Mouse (Mus musculus): ENCODE results near the gene Galnt14. TPM values are rescaled to one million over a fixed set of nuclear protein-coding genes. Genes with fewer than 3 reads are reported as not detected.

The Galnt14 gene
- polyA plus RNA-seq, 1 experiment from 2014 or later: 3.9 TPM

GRCm38 (mm10) chr17:73560208-73560784 lies 150.0 kb downstream of the Galnt14 start:
- ATAC-seq (ENCODE audit: insufficient number of reproducible peaks, insufficient read depth, low FRiP score, low TSS enrichment, low read depth): no peak
- WGBS: 85% methylated on average over 5 of the region's 5 CpGs

DNA sequence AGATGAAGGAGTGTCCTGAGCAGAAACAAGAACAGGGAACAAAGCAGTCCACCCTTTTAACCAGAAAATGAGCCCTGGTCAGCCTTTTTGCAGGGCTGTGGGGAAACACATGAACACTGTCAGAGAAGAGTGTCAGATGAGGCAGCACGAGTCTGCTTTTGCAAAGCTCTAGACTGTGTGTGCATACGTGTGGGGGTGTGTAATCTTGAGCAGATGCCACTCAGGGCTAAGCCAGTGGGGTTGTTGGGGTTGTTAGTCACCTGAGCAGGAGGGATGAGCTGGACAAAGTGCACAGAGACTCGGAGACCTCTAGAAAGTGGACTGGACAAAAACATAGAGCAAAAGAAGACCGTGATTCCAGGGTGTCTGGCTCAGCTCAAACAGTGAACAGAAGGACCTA lies 150.8 kb downstream of the Galnt14 start:
- Histone ChIP-seq H3K4me3 (no peak overlapping the region), H3K4me1 (no peaks in the 10 kb centered on the region), H3K27me3 (no peaks in the 10 kb centered on the region), H3K9me3 (no peaks in the 10 kb centered on the region), H3K27ac (no peak overlapping the region), H3K9ac (no peak overlapping the region), H3K4me2 (no peak overlapping the region), H3K36me3 (no peaks in the 10 kb centered on the region)
- WGBS: 68% methylated on average over 4 of the region's 4 CpGs
- ATAC-seq (ENCODE audit: insufficient number of reproducible peaks, insufficient read depth, low FRiP score, low TSS enrichment, low read depth): no peak

More at GRCm38 (mm10) chr17:73560208-73560784, 150.0 kb downstream of the Galnt14 start:
- Histone ChIP-seq H3K9me3 (no peaks in the 10 kb centered on the region), H3K4me2 (no peak overlapping the region), H3K27me3 (no peaks in the 10 kb centered on the region), H3K4me1 (no peaks in the 10 kb centered on the region), H3K36me3 (no peaks in the 10 kb centered on the region), H3K27ac (no peak overlapping the region), H3K4me3 (no peak overlapping the region), H3K9ac (no peak overlapping the region)

GRCm38 (mm10) chr17:73557101-73557500 lies 153.2 kb downstream of the Galnt14 start:
- Histone ChIP-seq H3K4me1 (no peaks in the 10 kb centered on the region), H3K27ac (no peak overlapping the region), H3K9ac (no peak overlapping the region), H3K9me3 (no peaks in the 10 kb centered on the region), H3K36me3 (no peaks in the 10 kb centered on the region), H3K27me3 (no peaks in the 10 kb centered on the region), H3K4me3 (no peak overlapping the region), H3K4me2 (no peak overlapping the region)
- no peak for ATAC-seq (ENCODE audit: insufficient number of reproducible peaks, insufficient read depth, low FRiP score, low TSS enrichment, low read depth)
- 75% methylated on average over 3 of the region's 3 CpGs for WGBS

GRCm38 (mm10) chr17:73556436-73556835 lies 153.8 kb downstream of the Galnt14 start:
- no peak overlapping the region for H3K27ac ChIP-seq
- no peaks in the 10 kb centered on the region for H3K4me1 ChIP-seq
- H3K9ac ChIP-seq: no peak overlapping the region
- no peaks in the 10 kb centered on the region for H3K9me3 ChIP-seq
- H3K4me3 ChIP-seq: no peak overlapping the region
- WGBS: 93% methylated on average over 2 of the region's 2 CpGs
- no peak overlapping the region for H3K4me2 ChIP-seq
- H3K27me3 ChIP-seq: no peaks in the 10 kb centered on the region
- no peak for ATAC-seq (ENCODE audit: insufficient number of reproducible peaks, insufficient read depth, low FRiP score, low TSS enrichment, low read depth)
- H3K36me3 ChIP-seq: no peaks in the 10 kb centered on the region

GRCm38 (mm10) chr17:73554668-73555067 lies 155.6 kb downstream of the Galnt14 start:
- Histone ChIP-seq H3K9ac (no peak overlapping the region), H3K9me3 (no peaks in the 10 kb centered on the region), H3K27ac (no peak overlapping the region), H3K4me3 (no peak overlapping the region), H3K4me1 (no peaks in the 10 kb centered on the region), H3K4me2 (no peak overlapping the region), H3K36me3 (no peaks in the 10 kb centered on the region), H3K27me3 (no peaks in the 10 kb centered on the region)
- no peak for ATAC-seq (ENCODE audit: insufficient number of reproducible peaks, insufficient read depth, low FRiP score, low TSS enrichment, low read depth)
- 83% methylated on average over 4 of the region's 4 CpGs for WGBS

- H3K27me3 ChIP-seq: no peaks in the 10 kb centered on the region
- H3K27ac ChIP-seq: no peak overlapping the region
- no peak for ATAC-seq (ENCODE audit: insufficient number of reproducible peaks, insufficient read depth, low FRiP score, low TSS enrichment, low read depth)
- no peaks in the 10 kb centered on the region for H3K36me3 ChIP-seq
- no peaks in the 10 kb centered on the region for H3K4me1 ChIP-seq
- no peak overlapping the region for H3K4me3 ChIP-seq
- H3K4me2 ChIP-seq: no peak overlapping the region
- H3K9ac ChIP-seq: no peak overlapping the region
- WGBS: 81% methylated on average over 12 of the region's 12 CpGs
- no peaks in the 10 kb centered on the region for H3K9me3 ChIP-seq
These were observed 161.3 kb downstream of the Galnt14 start for GRCm38 (mm10) chr17:73548783-73549566.

- Histone ChIP-seq H3K27me3 (no peaks in the 10 kb centered on the region), H3K4me2 (no peak overlapping the region), H3K9ac (no peak overlapping the region), H3K4me1 (no peaks in the 10 kb centered on the region), H3K9me3 (no peaks in the 10 kb centered on the region), H3K36me3 (no peaks in the 10 kb centered on the region), H3K4me3 (no peak overlapping the region), H3K27ac (no peak overlapping the region)
- ATAC-seq (ENCODE audit: insufficient number of reproducible peaks, insufficient read depth, low FRiP score, low TSS enrichment, low read depth): no peak
- 69% methylated on average over 7 of the region's 7 CpGs for WGBS
These were observed 162.1 kb downstream of the Galnt14 start for GRCm38 (mm10) chr17:73548119-73548518.

DNA sequence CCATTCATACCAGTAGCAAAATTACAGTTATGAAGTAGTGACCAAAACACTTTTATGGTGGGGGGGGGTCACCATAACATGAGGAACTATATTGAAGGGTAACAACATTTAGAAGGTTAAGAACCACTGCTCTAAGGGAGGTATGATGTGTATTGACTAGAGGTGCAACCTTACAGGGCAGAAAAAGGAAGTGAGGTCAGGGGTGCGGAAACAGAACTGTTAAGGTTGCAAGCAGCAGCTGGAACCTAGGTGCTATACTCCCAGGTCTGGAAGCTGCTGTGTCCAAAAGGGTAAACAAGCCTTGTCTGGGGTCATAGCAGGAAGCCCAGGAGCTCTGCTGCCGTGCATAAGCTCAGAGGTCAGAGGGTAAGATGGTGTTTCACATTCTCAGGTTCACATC lies 162.8 kb downstream of the Galnt14 start:
- Histone ChIP-seq H3K36me3 (no peaks in the 10 kb centered on the region), H3K27ac (no peak overlapping the region), H3K4me3 (no peak overlapping the region), H3K9ac (no peak overlapping the region), H3K27me3 (no peaks in the 10 kb centered on the region), H3K9me3 (no peaks in the 10 kb centered on the region), H3K4me2 (no peak overlapping the region), H3K4me1 (no peaks in the 10 kb centered on the region)
- WGBS: 60% methylated on average over 2 of the region's 2 CpGs
- no peak for ATAC-seq (ENCODE audit: insufficient number of reproducible peaks, insufficient read depth, low FRiP score, low TSS enrichment, low read depth)

DNA sequence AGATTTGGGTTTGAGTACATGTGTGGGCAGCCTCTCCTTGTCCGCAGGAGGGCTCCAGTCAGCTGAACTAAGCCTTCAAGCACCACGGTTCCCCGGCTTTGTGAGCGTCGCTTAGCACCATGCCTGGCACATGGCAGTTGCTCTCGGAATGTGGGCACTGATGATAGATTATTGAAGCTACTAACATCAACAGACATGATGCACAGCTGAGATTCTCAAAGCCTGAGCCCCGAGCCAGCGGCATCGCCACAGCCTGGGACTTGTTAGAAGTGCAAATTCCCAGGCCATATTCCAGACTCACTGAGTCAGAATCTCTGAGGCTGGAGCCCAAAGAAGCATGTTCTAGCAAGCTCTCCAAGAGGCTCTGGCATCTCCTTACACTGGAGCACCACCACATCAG lies 168.3 kb downstream of the Galnt14 start:
- H3K4me1 ChIP-seq: peaks cover 8% of the 10 kb centered on the region
- 71% methylated on average over 9 of the region's 9 CpGs for WGBS
- no peak overlapping the region for H3K27ac ChIP-seq
- H3K27me3 ChIP-seq: no peaks in the 10 kb centered on the region
- no peak overlapping the region for H3K9ac ChIP-seq
- H3K9me3 ChIP-seq: no peaks in the 10 kb centered on the region
- no peak overlapping the region for H3K4me3 ChIP-seq
- H3K4me2 ChIP-seq: no peak overlapping the region
- no peaks in the 10 kb centered on the region for H3K36me3 ChIP-seq
- ATAC-seq (ENCODE audit: insufficient number of reproducible peaks, insufficient read depth, low FRiP score, low TSS enrichment, low read depth): no peak

DNA sequence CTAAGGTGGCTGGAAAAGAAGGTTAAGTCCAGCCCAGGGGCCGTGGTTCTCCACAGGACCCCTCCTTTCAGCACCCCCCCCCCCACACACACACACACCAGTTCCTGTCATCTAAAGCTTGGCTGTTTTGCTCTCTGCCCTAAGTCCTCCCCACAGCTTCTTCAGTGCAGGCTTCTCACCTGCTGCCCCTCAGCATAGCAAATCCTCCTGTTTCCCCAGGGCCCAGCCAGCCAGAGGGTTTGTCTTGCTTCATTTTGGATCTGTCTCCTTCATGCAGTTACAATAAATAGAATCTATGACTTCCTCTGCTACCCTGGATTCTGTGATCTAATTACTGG lies 169.1 kb downstream of the Galnt14 start:
- Histone ChIP-seq H3K4me2 (no peak overlapping the region), H3K27ac (no peak overlapping the region), H3K9ac (no peak overlapping the region), H3K4me3 (no peak overlapping the region), H3K27me3 (no peaks in the 10 kb centered on the region), H3K9me3 (no peaks in the 10 kb centered on the region), H3K36me3 (no peaks in the 10 kb centered on the region), H3K4me1 (peaks cover 8% of the 10 kb centered on the region)
- no peak for ATAC-seq (ENCODE audit: insufficient number of reproducible peaks, insufficient read depth, low FRiP score, low TSS enrichment, low read depth)
- WGBS: 30% methylated on average over 1 of the region's 1 CpGs

DNA sequence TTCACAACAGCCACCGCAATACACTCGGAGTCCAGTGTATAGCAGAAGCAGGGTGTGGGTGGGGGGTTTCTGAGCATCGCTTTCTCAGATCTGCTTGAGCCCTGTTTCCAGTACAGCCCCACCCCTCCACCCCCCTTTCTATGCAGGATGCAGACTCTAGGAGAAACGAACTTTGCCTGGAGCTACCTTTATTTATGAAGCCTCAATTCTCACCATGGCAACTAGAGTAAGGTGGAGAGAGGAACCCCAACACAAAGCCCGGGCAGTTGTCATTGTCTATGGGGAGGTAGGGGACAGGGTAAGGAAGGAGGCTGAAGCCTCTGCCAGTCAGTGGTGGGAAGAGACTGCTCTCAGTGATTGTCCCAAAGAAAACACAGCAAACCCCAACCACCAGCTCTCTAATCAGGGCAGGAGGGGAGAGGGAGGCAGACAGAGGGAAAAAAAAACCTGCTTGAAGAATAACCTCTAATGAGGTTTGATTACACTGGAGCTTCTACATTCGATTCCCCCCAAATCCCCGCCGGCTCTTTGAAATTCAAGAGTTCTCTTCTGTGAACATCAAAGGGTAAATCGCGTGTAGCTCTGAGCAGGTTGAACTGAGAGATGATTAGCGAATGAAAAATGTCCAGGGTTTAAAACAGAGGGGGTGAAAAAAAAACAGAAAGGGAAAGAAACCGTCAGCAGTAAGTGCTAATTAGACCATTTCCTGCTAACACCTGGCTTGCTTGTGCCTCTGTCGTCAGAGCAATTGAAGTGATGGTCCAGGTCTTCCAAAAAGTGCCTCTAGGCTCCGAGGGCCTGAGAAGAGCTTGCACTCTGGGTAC lies 169.6 kb downstream of the Galnt14 start:
- ATAC-seq (ENCODE audit: insufficient number of reproducible peaks, insufficient read depth, low FRiP score, low TSS enrichment, low read depth): no peak
- Histone ChIP-seq H3K27me3 (no peaks in the 10 kb centered on the region), H3K4me1 (peaks cover 8% of the 10 kb centered on the region), H3K9me3 (no peaks in the 10 kb centered on the region), H3K4me2 (no peak overlapping the region), H3K4me3 (no peak overlapping the region), H3K36me3 (no peaks in the 10 kb centered on the region), H3K27ac (no peak overlapping the region), H3K9ac (no peak overlapping the region)
- WGBS: 18% methylated on average over 14 of the region's 14 CpGs

DNA sequence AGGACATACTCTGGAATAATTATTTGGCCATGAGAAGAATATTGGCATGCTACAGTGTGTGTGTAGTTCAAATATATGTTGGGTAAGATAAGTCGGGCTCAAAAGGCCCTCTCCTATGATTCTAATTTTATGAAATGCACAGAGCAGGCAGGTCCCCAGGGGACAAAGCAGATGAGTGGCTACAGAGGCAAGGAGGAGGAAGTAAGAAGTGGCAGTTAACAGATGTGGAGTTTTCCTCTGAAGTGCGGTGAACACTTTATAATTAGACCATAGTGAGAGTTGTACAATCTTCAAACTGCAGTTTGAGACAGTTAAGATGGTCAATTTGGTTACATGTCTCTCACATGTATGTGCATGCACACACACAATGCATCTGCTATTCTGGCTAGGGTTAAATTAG lies 178.4 kb downstream of the Galnt14 start:
- no peak overlapping the region for H3K9ac ChIP-seq
- no peak for ATAC-seq (ENCODE audit: insufficient number of reproducible peaks, insufficient read depth, low FRiP score, low TSS enrichment, low read depth)
- H3K27ac ChIP-seq: no peak overlapping the region
- no peaks in the 10 kb centered on the region for H3K36me3 ChIP-seq
- 64% methylated on average over 2 of the region's 2 CpGs for WGBS
- H3K4me2 ChIP-seq: no peak overlapping the region
- H3K4me3 ChIP-seq: no peak overlapping the region
- no peaks in the 10 kb centered on the region for H3K9me3 ChIP-seq
- no peaks in the 10 kb centered on the region for H3K4me1 ChIP-seq
- H3K27me3 ChIP-seq: no peaks in the 10 kb centered on the region
